Mouse (Mus musculus) lung, adult 2 months (tissue): ENCODE results near the gene Arid3a.
"Not testable (repeated sequence)": the region's sequence is repeated elsewhere in the genome, so short reads cannot be mapped to it uniquely, and the experiment has no call there.

Experiments
- CTCF ChIP-seq: fragments of 200-500 bp; IDR thresholded peaks from 2 replicates; pipeline ENCODE4 v1.5.1; 2011; ENCODE audit warnings: mild to moderate bottlenecking, low read length, control low read depth; ENCODE audit not compliant: insufficient read depth
- POLR2A ChIP-seq: fragments of 200-500 bp; IDR thresholded peaks from 2 replicates; pipeline ENCODE4 v1.6.1; 2011; ENCODE audit warnings: low read depth, mild to moderate bottlenecking, control low read depth, low read length, borderline replicate concordance; ENCODE audit errors: extremely low read depth

DNA sequence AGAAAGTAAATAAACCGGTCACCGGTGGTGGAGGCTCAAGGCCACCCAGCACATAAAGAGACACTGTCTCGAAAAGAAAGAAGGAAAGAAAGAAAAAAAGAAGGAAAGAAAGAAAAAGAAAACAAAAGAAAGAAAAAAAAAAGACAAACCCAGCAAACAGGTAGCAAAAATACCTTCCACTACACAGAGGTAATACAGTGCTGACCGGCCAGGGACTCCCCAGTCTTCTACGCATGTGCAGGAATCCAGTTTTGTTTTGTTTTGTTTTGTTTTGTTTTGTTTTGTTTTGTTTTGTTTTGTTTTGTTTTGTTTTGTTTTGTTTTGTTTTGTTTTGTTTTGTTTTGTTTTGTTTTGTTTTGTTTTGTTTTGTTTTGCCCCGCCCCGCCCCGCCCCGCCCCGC is 32.6 kb downstream of the Arid3a start:
- not testable (repeated sequence) for TF ChIP-seq CTCF, POLR2A
